Mouse (Mus musculus): ENCODE measurements around the gene Gkap1. TPM values are rescaled to one million over a fixed set of nuclear protein-coding genes. Genes with fewer than 3 reads are reported as not detected.

Gene Gkap1
- total and polyA plus RNA-seq, 2 experiments from 2014 or later: 16.0 to 17.4 TPM

GRCm38 (mm10) chr13:58232070-58232469 is 43.4 kb downstream of the Gkap1 start:
- H3K4me2 ChIP-seq (ENCODE audit: low read depth, low read length): no peak overlapping the region
- no peak overlapping the region for H3K9ac ChIP-seq (replicated peaks; ENCODE audit: low read depth, low read length)
- no peaks in the 10 kb centered on the region for H3K4me1 ChIP-seq (ENCODE audit: control insufficient read depth, insufficient read depth)
- H3K27ac ChIP-seq (ENCODE audit: low read depth): no peak overlapping the region
- peaks cover 5% of the 10 kb centered on the region for H3K36me3 ChIP-seq (replicated peaks; ENCODE audit: control insufficient read depth, insufficient read depth, low read length)
- no peaks in the 10 kb centered on the region for H3K27me3 ChIP-seq (ENCODE audit: control insufficient read depth, insufficient read depth, low read length)
- H3K9me3 ChIP-seq (replicated peaks; ENCODE audit: control insufficient read depth, low read length): no peaks in the 10 kb centered on the region
- no peak for DNase-seq (ENCODE audit: low spot score)
- TF ChIP-seq EP300 (IDR thresholded peaks at IDR 0.05; ENCODE audit: low read depth) (no peak), CTCF (IDR thresholded peaks at IDR 0.05; ENCODE audit: low read depth) (no peak)
- no peak for ATAC-seq (ENCODE audit: insufficient read depth, low read depth)
- no peak overlapping the region for H3K4me3 ChIP-seq (ENCODE audit: low read depth, low read length)
- 83% methylated on average over 8 of the region's 8 CpGs for WGBS

- 52% methylated on average over 2 of the region's 2 CpGs for WGBS
- no peak for ATAC-seq (ENCODE audit: insufficient read depth, low read depth)
- no peaks in the 10 kb centered on the region for H3K9me3 ChIP-seq (replicated peaks; ENCODE audit: control insufficient read depth, low read length)
- H3K9ac ChIP-seq (replicated peaks; ENCODE audit: low read depth, low read length): no peak overlapping the region
- no peak overlapping the region for H3K27ac ChIP-seq (ENCODE audit: low read depth)
- no peaks in the 10 kb centered on the region for H3K4me1 ChIP-seq (ENCODE audit: control insufficient read depth, insufficient read depth)
- DNase-seq (ENCODE audit: low spot score): no peak
- H3K36me3 ChIP-seq (replicated peaks; ENCODE audit: control insufficient read depth, insufficient read depth, low read length): no peaks in the 10 kb centered on the region
- TF ChIP-seq EP300 (IDR thresholded peaks at IDR 0.05; ENCODE audit: low read depth) (no peak), CTCF (IDR thresholded peaks at IDR 0.05; ENCODE audit: low read depth) (no peak)
- H3K4me2 ChIP-seq (ENCODE audit: low read depth, low read length): no peak overlapping the region
- H3K4me3 ChIP-seq (ENCODE audit: low read depth, low read length): no peak overlapping the region
- H3K27me3 ChIP-seq (ENCODE audit: control insufficient read depth, insufficient read depth, low read length): no peaks in the 10 kb centered on the region
Measured at GRCm38 (mm10) chr13:58228624-58229023, 46.9 kb downstream of the Gkap1 start.

- no peak for DNase-seq (ENCODE audit: low spot score)
- no peaks in the 10 kb centered on the region for H3K4me1 ChIP-seq (ENCODE audit: control insufficient read depth, insufficient read depth)
- no peak overlapping the region for H3K4me3 ChIP-seq (ENCODE audit: low read depth, low read length)
- ATAC-seq (ENCODE audit: insufficient read depth, low read depth): no peak
- no peak overlapping the region for H3K4me2 ChIP-seq (ENCODE audit: low read depth, low read length)
- WGBS: 71% methylated on average over 8 of the region's 8 CpGs
- no peak overlapping the region for H3K27ac ChIP-seq (ENCODE audit: low read depth)
- H3K27me3 ChIP-seq (ENCODE audit: control insufficient read depth, insufficient read depth, low read length): no peaks in the 10 kb centered on the region
- H3K9me3 ChIP-seq (replicated peaks; ENCODE audit: control insufficient read depth, low read length): no peaks in the 10 kb centered on the region
- TF ChIP-seq CTCF (IDR thresholded peaks at IDR 0.05; ENCODE audit: low read depth) (no peak), EP300 (IDR thresholded peaks at IDR 0.05; ENCODE audit: low read depth) (no peak)
- no peak overlapping the region for H3K9ac ChIP-seq (replicated peaks; ENCODE audit: low read depth, low read length)
- no peaks in the 10 kb centered on the region for H3K36me3 ChIP-seq (replicated peaks; ENCODE audit: control insufficient read depth, insufficient read depth, low read length)
Measured at GRCm38 (mm10) chr13:58225694-58226093, 49.8 kb downstream of the Gkap1 start.

GRCm38 (mm10) chr13:58220206-58220605 is 55.3 kb downstream of the Gkap1 start:
- Histone ChIP-seq H3K4me1 (ENCODE audit: control insufficient read depth, insufficient read depth) (peaks cover 4% of the 10 kb centered on the region; the same call in 1 of the 2 replicates), H3K4me2 (ENCODE audit: low read depth, low read length) (no peak overlapping the region), H3K27me3 (ENCODE audit: control insufficient read depth, insufficient read depth, low read length) (no peaks in the 10 kb centered on the region), H3K4me3 (ENCODE audit: low read depth, low read length) (no peak overlapping the region), H3K9ac (replicated peaks; ENCODE audit: low read depth, low read length) (no peak overlapping the region), H3K36me3 (replicated peaks; ENCODE audit: control insufficient read depth, insufficient read depth, low read length) (no peaks in the 10 kb centered on the region), H3K27ac (ENCODE audit: low read depth) (no peak overlapping the region), H3K9me3 (replicated peaks; ENCODE audit: control insufficient read depth, low read length) (no peaks in the 10 kb centered on the region)
- no peak for DNase-seq (ENCODE audit: low spot score)
- no peak for ATAC-seq (ENCODE audit: insufficient read depth, low read depth)
- no peak for TF ChIP-seq EP300 (IDR thresholded peaks at IDR 0.05; ENCODE audit: low read depth)
- no peak for TF ChIP-seq CTCF (IDR thresholded peaks at IDR 0.05; ENCODE audit: low read depth)
- 69% methylated on average over 3 of the region's 3 CpGs for WGBS

GRCm38 (mm10) chr13:58217536-58217935 is 58.0 kb downstream of the Gkap1 start:
- H3K4me2 ChIP-seq (ENCODE audit: low read depth, low read length): no peak overlapping the region
- no peaks in the 10 kb centered on the region for H3K9me3 ChIP-seq (replicated peaks; ENCODE audit: control insufficient read depth, low read length)
- ATAC-seq (ENCODE audit: insufficient read depth, low read depth): no peak
- no peak overlapping the region for H3K4me3 ChIP-seq (ENCODE audit: low read depth, low read length)
- WGBS: 89% methylated on average over 2 of the region's 2 CpGs
- no peak for DNase-seq (ENCODE audit: low spot score)
- H3K27ac ChIP-seq (ENCODE audit: low read depth): no peak overlapping the region
- H3K4me1 ChIP-seq (ENCODE audit: control insufficient read depth, insufficient read depth): peaks cover 20% of the 10 kb centered on the region
- H3K9ac ChIP-seq (replicated peaks; ENCODE audit: low read depth, low read length): no peak overlapping the region
- TF ChIP-seq CTCF (IDR thresholded peaks at IDR 0.05; ENCODE audit: low read depth) (no peak), EP300 (IDR thresholded peaks at IDR 0.05; ENCODE audit: low read depth) (no peak)
- H3K36me3 ChIP-seq (replicated peaks; ENCODE audit: control insufficient read depth, insufficient read depth, low read length): no peaks in the 10 kb centered on the region
- H3K27me3 ChIP-seq (ENCODE audit: control insufficient read depth, insufficient read depth, low read length): no peaks in the 10 kb centered on the region

- WGBS: 84% methylated on average over 9 of the region's 9 CpGs
- Histone ChIP-seq H3K27me3 (ENCODE audit: control insufficient read depth, insufficient read depth, low read length) (no peaks in the 10 kb centered on the region), H3K27ac (ENCODE audit: low read depth) (no peak overlapping the region), H3K4me3 (ENCODE audit: low read depth, low read length) (peak overlapping the region; percentile 84), H3K9ac (replicated peaks; ENCODE audit: low read depth, low read length) (peak overlapping the region; percentile 96), H3K4me1 (ENCODE audit: control insufficient read depth, insufficient read depth) (peaks cover 26% of the 10 kb centered on the region), H3K9me3 (replicated peaks; ENCODE audit: control insufficient read depth, low read length) (no peaks in the 10 kb centered on the region), H3K36me3 (replicated peaks; ENCODE audit: control insufficient read depth, insufficient read depth, low read length) (no peaks in the 10 kb centered on the region), H3K4me2 (ENCODE audit: low read depth, low read length) (peak overlapping the region; percentile 78)
- no peak for ATAC-seq (ENCODE audit: insufficient read depth, low read depth)
- no peak for TF ChIP-seq CTCF (IDR thresholded peaks at IDR 0.05; ENCODE audit: low read depth)
- no peak for TF ChIP-seq EP300 (IDR thresholded peaks at IDR 0.05; ENCODE audit: low read depth)
- no peak for DNase-seq (ENCODE audit: low spot score)
Measured at GRCm38 (mm10) chr13:58216395-58216794, 59.1 kb downstream of the Gkap1 start.
